Mouse (Mus musculus) lung, adult 2 months (tissue): ENCODE results near the gene Nup54. TPM values are rescaled to one million over a fixed set of nuclear protein-coding genes. Genes with fewer than 3 reads are reported as not detected.

ENCODE experiments used
- DNase-seq: peaks from one replicate; pipeline ENCODE4 v3.0.0; 2022
- H3K4me1 ChIP-seq: fragments of 200-500 bp; 2 replicates; pipeline ENCODE4 v1.6.1; 2011; ENCODE audit warnings: low read length; ENCODE audit not compliant: control insufficient read depth, insufficient read depth
- H3K4me3 ChIP-seq: fragments of 200-500 bp; replicated peaks from 2 replicates; pipeline ENCODE3; 2011; ENCODE audit warnings: low read depth, mild to moderate bottlenecking, control low read depth, low read length; ENCODE audit errors: extremely low read depth
- CTCF ChIP-seq: fragments of 200-500 bp; IDR thresholded peaks from 2 replicates; pipeline ENCODE4 v1.5.1; 2011; ENCODE audit warnings: mild to moderate bottlenecking, low read length, control low read depth; ENCODE audit not compliant: insufficient read depth
- POLR2A ChIP-seq: fragments of 200-500 bp; IDR thresholded peaks from 2 replicates; pipeline ENCODE4 v1.6.1; 2011; ENCODE audit warnings: low read depth, mild to moderate bottlenecking, control low read depth, low read length, borderline replicate concordance; ENCODE audit errors: extremely low read depth
- WGBS: fragments of 180-500 bp; shearing (Covaris S2); methylation state at CpG from one replicate; pipeline ENCODE4 v1.1.7; 2018; 5-methylcytosine and 5-hydroxymethylcytosine counted together
- polyA plus RNA-seq: library from polyadenylated mRNA; depleted of rRNA; stranded (reverse); fragments of >200 nt; gene quantifications from 2 replicates; pipeline ENCODE4 v1.2.3, GENCODE M21; 2012

The Nup54 gene
- polyA plus RNA-seq, 1 experiment, result 13.2 TPM

- no peak overlapping the region for H3K4me3 ChIP-seq
- TF ChIP-seq POLR2A (no peak), CTCF (no peak)
- H3K4me1 ChIP-seq, result no peaks in the 10 kb centered on the region
- 88% methylated on average over 11 of the region's 11 CpGs for WGBS
- DNase-seq, result no peak
Measured at GRCm38 (mm10) chr5:92424126-92424525, 10.9 kb downstream of the Nup54 start.

DNA sequence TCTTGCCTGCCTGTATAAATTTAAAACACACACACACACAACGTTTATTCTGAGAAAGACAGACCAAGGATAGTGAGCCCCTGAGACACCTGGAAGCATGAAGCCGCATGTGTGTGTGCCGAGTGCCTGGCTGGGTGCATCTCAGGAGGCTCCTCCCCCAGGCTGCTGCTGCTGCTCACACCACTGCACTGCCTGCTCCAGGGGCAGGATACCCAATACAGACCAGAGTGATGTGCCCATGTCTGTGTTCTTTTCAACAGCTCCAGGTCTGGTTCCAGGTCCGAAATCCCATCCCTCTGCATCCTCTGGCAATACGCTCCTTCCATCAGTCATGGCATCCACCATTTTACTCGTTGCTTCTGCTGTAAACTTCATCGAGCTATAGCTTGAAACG lies 21.0 kb downstream of the Nup54 start:
- DNase-seq, result no peak
- TF ChIP-seq CTCF (no peak), POLR2A (no peak)
- Histone ChIP-seq H3K4me1 (no peaks in the 10 kb centered on the region; the same call in 1 of the 2 replicates), H3K4me3 (no peak overlapping the region)
- WGBS, result 85% methylated on average over 8 of the region's 8 CpGs

GRCm38 (mm10) chr5:92413271-92413981 lies 21.6 kb downstream of the Nup54 start:
- no peak for DNase-seq
- Histone ChIP-seq H3K4me3 (no peak overlapping the region), H3K4me1 (no peaks in the 10 kb centered on the region; the same call in 1 of the 2 replicates)
- WGBS, result 83% methylated on average over 11 of the region's 11 CpGs
- no peak for TF ChIP-seq CTCF
- no peak for TF ChIP-seq POLR2A

DNA sequence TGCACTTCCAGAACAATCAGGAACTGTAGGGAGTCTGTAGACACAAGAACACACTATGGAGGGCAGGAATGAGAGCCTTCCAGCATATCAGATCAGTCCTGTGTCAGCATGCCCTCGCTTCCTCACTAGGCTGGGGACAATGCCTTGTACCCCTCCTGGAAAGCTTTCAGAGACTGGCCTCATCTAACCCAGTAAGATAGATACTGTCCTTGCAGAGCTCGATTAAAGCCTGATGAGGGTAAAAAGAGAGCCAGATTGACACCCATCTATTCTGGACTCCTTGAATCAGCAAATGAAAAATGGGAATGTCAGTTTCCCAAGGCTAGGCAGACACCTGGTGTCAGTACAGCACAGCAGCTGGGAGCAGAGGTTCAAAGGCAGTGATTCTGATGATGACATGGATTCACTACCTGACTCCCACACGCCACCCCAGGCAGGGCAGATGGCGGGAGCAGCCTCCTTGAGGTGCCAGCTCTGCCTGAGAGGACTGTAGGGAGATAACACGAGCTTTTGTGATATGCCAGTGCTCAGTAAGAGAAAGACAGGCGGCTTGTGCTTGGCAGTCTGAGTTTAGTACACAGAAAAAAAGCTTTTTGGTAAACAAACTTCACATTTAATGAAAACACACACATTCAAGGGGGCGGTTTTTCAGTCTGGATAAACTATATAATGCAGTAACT lies 23.4 kb downstream of the Nup54 start:
- 65% methylated on average over 7 of the region's 7 CpGs for WGBS

DNA sequence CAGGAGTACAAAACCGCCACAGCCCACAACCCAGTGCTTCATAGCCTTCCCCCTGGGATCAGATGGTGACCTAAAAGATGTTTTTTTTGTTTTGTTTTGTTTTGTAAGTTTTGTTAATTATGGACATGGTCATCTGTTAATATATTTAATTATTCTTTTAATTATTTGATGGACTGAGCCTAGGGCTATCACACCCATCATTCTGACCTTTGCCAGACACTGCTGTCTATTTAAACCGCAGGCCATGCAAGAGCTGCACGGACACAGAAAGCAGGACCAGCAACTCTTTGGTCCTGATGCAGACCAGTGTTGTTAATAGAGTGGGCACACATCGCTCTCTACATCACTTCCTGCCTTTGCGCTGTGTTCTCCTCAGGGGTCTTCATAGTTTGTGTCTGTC lies 24.5 kb downstream of the Nup54 start:
- 92% methylated on average over 5 of the region's 5 CpGs for WGBS
- DNase-seq, result no peak
- TF ChIP-seq POLR2A (no peak), CTCF (no peak)
- no peaks in the 10 kb centered on the region; the same call in 1 of the 2 replicates for H3K4me1 ChIP-seq
- no peak overlapping the region for H3K4me3 ChIP-seq

More for the DNA sequence above, 23.4 kb downstream of the Nup54 start:
- no peak for DNase-seq
- H3K4me1 ChIP-seq, result no peaks in the 10 kb centered on the region; the same call in 1 of the 2 replicates
- TF ChIP-seq CTCF (no peak), POLR2A (no peak)
- no peak overlapping the region for H3K4me3 ChIP-seq

GRCm38 (mm10) chr5:92409361-92410155 lies 25.5 kb downstream of the Nup54 start:
- H3K4me1 ChIP-seq, result no peaks in the 10 kb centered on the region; the same call in 1 of the 2 replicates
- 50% methylated on average over 9 of the region's 9 CpGs for WGBS
- H3K4me3 ChIP-seq, result no peak overlapping the region
- TF ChIP-seq POLR2A (no peak), CTCF (no peak)
- DNase-seq, result no peak

- Histone ChIP-seq H3K4me3 (no peak overlapping the region), H3K4me1 (no peaks in the 10 kb centered on the region; the same call in 1 of the 2 replicates)
- no peak for DNase-seq
- 58% methylated on average over 2 of the region's 2 CpGs for WGBS
- TF ChIP-seq CTCF, result no peak
- no peak for TF ChIP-seq POLR2A
Measured at GRCm38 (mm10) chr5:92404400-92404678, 30.7 kb downstream of the Nup54 start.

DNA sequence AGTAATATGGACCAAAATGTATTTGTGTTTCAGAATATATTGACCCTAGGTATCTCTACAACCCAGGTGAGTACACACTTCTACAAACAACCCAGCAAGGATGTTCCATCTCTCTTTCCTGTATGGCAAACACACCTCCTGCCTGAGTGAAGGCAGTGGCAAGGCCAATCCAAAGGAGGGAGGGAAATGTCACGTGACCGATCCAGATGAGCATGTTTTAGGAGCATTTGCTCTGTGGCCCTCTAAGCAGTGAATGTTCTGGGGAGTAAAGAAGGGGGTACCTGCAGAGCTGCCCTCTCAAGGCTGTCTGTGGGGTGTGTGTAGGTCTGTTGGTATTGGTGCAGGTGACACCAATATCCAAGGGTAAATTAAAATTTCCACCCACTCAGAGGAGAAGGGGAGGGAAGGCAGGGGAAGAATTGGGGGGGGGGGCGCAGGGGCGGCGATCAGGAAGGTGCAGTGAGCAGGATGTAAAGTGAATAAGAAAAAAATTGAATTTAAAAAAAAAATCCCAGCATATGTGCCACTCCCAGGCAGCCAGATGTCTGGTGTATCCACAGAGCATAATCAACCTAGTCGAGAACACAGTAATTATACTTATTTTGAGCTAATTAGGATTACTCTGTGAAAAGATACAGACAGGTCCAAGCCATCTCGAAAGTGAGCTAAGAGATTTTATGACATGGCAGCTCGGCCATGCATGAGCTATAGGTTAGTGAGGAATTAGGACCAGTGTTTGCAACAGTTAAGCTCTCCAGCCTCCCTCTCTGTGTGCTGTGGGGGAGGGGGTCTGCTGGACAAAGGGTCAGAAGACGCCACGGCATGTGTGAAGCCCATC lies 31.2 kb downstream of the Nup54 start:
- TF ChIP-seq POLR2A (no peak), CTCF (no peak)
- H3K4me1 ChIP-seq, result no peaks in the 10 kb centered on the region
- no peak for DNase-seq
- WGBS, result 72% methylated on average over 10 of the region's 10 CpGs
- H3K4me3 ChIP-seq, result no peak overlapping the region

GRCm38 (mm10) chr5:92402816-92403215 lies 32.2 kb downstream of the Nup54 start:
- TF ChIP-seq POLR2A (no peak), CTCF (no peak)
- WGBS, result 63% methylated on average over 9 of the region's 9 CpGs
- H3K4me3 ChIP-seq, result no peak overlapping the region
- H3K4me1 ChIP-seq, result no peaks in the 10 kb centered on the region
- DNase-seq, result no peak
